Mouse (Mus musculus) lung, postnatal 0 days (tissue): Measurements from ENCODE around the gene Pik3c2b. TPM values are rescaled to one million over a fixed set of nuclear protein-coding genes. Genes with fewer than 3 reads are reported as not detected.

Source experiments
- ATAC-seq: fragments of 200-750 bp; cut with Nextera tagmentation; 2 replicates; pipeline ENCODE4 v1.8.0; 2017; ENCODE audit warnings: moderate library complexity
- DNase-seq: peaks from one replicate; pipeline ENCODE4 v3.0.0-alpha.2; 2016; ENCODE audit warnings: low spot score
- H3K27ac ChIP-seq: fragments of 300-500 bp; sonication (generic); 2 replicates; pipeline ENCODE4 v1.5.1; 2014; ENCODE audit warnings: antibody characterized with exemption, mild to moderate bottlenecking, low read length, mixed read lengths
- H3K27me3 ChIP-seq: fragments of 300-500 bp; sonication (generic); replicated peaks from 2 replicates; pipeline ENCODE4 v1.6.1; 2014; ENCODE audit warnings: low read length, mixed read lengths; ENCODE audit not compliant: insufficient read depth
- H3K36me3 ChIP-seq: fragments of 300-500 bp; sonication (generic); 2 replicates; pipeline ENCODE4 v1.6.1; 2014; ENCODE audit warnings: low read length, mixed read lengths; ENCODE audit not compliant: insufficient read depth
- H3K4me1 ChIP-seq: fragments of 300-500 bp; sonication (generic); 2 replicates; pipeline ENCODE4 v1.6.1; 2014; ENCODE audit warnings: antibody characterized with exemption, low read depth, low read length, mixed read lengths; ENCODE audit not compliant: insufficient read depth
- H3K4me2 ChIP-seq: fragments of 300-500 bp; sonication (generic); replicated peaks from 2 replicates; pipeline ENCODE4 v1.6.1; 2014; ENCODE audit warnings: low read depth, mild to moderate bottlenecking, low read length, moderate library complexity, mixed read lengths
- H3K4me3 ChIP-seq: fragments of 300-500 bp; sonication (generic); 2 replicates; pipeline ENCODE4 v1.5.1; 2014; ENCODE audit warnings: low read depth, low read length
- H3K9ac ChIP-seq: fragments of 300-500 bp; sonication (generic); replicated peaks from 2 replicates; pipeline ENCODE4 v1.6.1; 2014; ENCODE audit warnings: low read depth, mild to moderate bottlenecking
- H3K9me3 ChIP-seq: fragments of 300-500 bp; sonication (generic); 2 replicates; pipeline ENCODE4 v1.6.1; 2016; ENCODE audit warnings: low read length, mixed read lengths
- CTCF ChIP-seq: IDR thresholded peaks from 2 replicates; pipeline ENCODE4 v1.5.1; 2016; ENCODE audit warnings: antibody characterized with exemption, mild to moderate bottlenecking
- EP300 ChIP-seq: IDR thresholded peaks from 2 replicates; pipeline ENCODE4 v1.6.1; 2016; ENCODE audit warnings: antibody characterized with exemption, mild to moderate bottlenecking, control low read depth
- WGBS: fragments of 180-500 bp; shearing (Covaris S2); extraction: QIAGEN DNeasy Blood & Tissue Kit; methylation state at CpG from one replicate; pipeline ENCODE4 v1.1.7; 2014; 5-methylcytosine and 5-hydroxymethylcytosine counted together
- polyA plus RNA-seq: library from polyadenylated mRNA; unstranded; fragments of >200 nt; fragmentation: Nextera tagmentation; extraction: Ambion mirVana; gene quantifications from 2 replicates; pipeline ENCODE4 v1.2.1, GENCODE M21; 2015

Gene Pik3c2b
- polyA plus RNA-seq, 1 experiment from 2014 or later = 4.6 TPM

GRCm38 (mm10) chr1:133116108-133116507 is 70.6 kb downstream of the Pik3c2b start:
- no peaks in the 10 kb centered on the region for H3K36me3 ChIP-seq
- no peak overlapping the region for H3K4me3 ChIP-seq
- no peaks in the 10 kb centered on the region for H3K9me3 ChIP-seq
- H3K4me1 ChIP-seq = peaks cover 7% of the 10 kb centered on the region; the same call in 1 of the 2 replicates
- no peak overlapping the region for H3K9ac ChIP-seq
- H3K27ac ChIP-seq = no peak overlapping the region
- H3K4me2 ChIP-seq = no peak overlapping the region
- no peaks in the 10 kb centered on the region for H3K27me3 ChIP-seq
- WGBS = 91% methylated on average over 4 of the region's 4 CpGs
- ATAC-seq (no peak), DNase-seq (no peak)
- TF ChIP-seq EP300 (no peak), CTCF (no peak)

DNA sequence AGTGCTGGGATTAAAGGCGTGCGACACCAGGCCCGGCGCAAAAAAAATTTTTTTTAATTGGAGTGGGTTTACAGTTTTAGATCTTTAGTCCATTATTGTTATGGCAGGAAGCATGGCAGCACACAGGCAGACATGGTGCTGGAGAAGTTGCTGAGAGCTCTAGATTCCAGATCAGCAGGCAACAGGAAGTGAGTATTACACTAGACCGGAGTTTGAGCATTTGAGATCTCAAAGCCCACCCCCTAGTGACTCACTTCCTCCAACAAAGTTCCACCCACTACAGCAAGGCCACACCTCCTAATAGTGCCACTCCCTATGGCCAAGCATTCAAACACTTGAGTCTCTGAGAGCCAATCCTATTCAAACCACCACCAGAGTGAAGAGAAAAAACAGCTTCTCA is 72.7 kb downstream of the Pik3c2b start:
- no peak overlapping the region for H3K4me3 ChIP-seq
- no peak for TF ChIP-seq EP300
- no peak; the same call in 1 of the 2 replicates for TF ChIP-seq CTCF
- 81% methylated on average over 5 of the region's 5 CpGs for WGBS
- no peak overlapping the region for H3K27ac ChIP-seq
- no peaks in the 10 kb centered on the region for H3K9me3 ChIP-seq
- no peaks in the 10 kb centered on the region for H3K36me3 ChIP-seq
- H3K4me2 ChIP-seq = no peak overlapping the region
- DNase-seq (peak; percentile 76), ATAC-seq (peak; percentile 69)
- no peak overlapping the region for H3K9ac ChIP-seq
- no peaks in the 10 kb centered on the region for H3K27me3 ChIP-seq
- peaks cover 7% of the 10 kb centered on the region; the same call in 1 of the 2 replicates for H3K4me1 ChIP-seq

DNA sequence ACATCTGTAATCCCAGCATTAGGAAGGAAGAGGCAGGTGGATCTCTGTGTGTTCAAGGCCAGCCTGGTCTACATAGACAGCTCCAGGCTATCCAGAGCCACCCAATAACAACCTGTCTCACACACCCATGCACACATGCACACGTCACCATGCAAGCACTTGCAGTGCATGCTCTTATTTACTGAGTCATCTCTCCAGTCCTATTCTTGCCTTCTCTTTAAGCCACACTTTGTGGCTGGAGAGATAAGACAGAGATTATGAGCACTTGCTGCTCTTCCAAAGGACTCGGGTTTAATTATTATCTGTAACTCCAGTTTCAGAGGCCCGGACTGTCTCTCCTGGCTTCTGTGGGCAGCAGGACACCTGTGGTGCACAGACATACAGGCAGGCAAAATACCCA is 73.4 kb downstream of the Pik3c2b start:
- Histone ChIP-seq H3K36me3 (no peaks in the 10 kb centered on the region), H3K9me3 (no peaks in the 10 kb centered on the region), H3K9ac (no peak overlapping the region), H3K4me1 (peaks cover 7% of the 10 kb centered on the region; the same call in 1 of the 2 replicates), H3K4me2 (no peak overlapping the region), H3K27ac (no peak overlapping the region), H3K27me3 (no peaks in the 10 kb centered on the region), H3K4me3 (no peak overlapping the region)
- TF ChIP-seq EP300 (no peak), CTCF (no peak)
- DNase-seq (no peak), ATAC-seq (no peak)
- WGBS = 57% methylated on average over 3 of the region's 3 CpGs

DNA sequence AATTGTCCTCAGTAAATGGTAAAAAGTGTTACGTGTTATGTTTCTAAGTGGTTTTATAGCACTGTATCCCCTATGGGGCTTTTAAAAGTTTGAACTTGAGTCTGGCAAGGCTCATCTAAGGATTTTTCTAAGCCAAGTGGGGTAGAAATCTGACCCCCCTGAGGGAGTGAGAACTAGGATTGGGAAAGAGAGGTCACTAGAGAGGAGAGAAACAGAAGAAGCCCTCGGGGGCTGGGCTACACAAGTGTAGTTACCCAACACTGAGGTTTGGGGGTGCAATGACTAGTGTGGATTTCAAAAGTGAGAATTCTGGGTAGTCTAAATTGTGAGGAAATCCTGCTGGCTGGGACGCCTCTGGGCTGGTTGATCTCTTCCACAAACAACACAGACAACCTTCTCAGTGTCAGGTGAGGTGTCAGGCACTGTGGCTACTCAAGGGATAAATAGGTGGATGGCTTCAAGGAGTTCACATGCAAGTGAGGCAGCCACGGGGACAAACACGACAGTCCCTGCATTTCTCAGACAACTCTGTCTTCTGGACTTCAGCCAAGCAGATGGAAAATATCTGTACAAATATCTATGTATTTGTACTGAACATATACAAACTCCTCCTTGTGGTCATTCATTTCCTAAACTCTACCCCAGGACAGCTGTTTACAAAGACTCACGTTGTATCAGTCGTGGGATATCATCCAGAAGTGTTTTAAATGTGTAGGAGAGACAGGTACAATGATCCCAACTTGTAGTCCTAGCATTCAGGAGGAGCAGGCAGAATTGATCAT is 74.7 kb downstream of the Pik3c2b start:
- H3K36me3 ChIP-seq = no peaks in the 10 kb centered on the region
- H3K9ac ChIP-seq = no peak overlapping the region
- peak overlapping the region; percentile 29; the same call in 1 of the 2 replicates for H3K27ac ChIP-seq
- peak; percentile 22 for TF ChIP-seq CTCF
- no peak for TF ChIP-seq EP300
- H3K27me3 ChIP-seq = no peaks in the 10 kb centered on the region
- H3K4me1 ChIP-seq = peaks cover 7% of the 10 kb centered on the region; the same call in 1 of the 2 replicates
- no peak overlapping the region for H3K4me2 ChIP-seq
- 24% methylated on average over 7 of the region's 7 CpGs for WGBS
- peak; percentile 86 for ATAC-seq
- no peaks in the 10 kb centered on the region for H3K9me3 ChIP-seq
- no peak overlapping the region for H3K4me3 ChIP-seq
- DNase-seq = peak; percentile 91

DNA sequence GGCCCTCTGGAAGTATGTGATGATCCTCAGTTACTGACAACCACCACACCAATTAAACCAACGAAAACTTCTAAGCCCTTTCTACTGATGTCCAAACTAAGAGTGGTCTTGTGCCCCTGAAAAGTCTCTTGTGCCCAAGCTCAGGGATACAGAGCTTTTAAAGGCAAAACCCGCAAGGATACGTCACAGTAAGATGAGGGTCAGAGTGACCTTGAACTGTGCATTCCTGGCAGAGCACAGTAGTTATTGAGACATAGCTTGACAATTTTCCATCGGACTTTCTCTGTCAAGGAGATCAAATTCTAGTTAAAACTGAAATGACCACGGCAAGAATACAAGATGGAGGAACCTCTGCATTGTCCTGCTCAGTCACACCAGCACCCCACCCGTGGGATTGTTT is 75.8 kb downstream of the Pik3c2b start:
- DNase-seq (peak; percentile 28), ATAC-seq (no peak)
- Histone ChIP-seq H3K36me3 (no peaks in the 10 kb centered on the region), H3K9ac (no peak overlapping the region), H3K4me2 (no peak overlapping the region), H3K27me3 (no peaks in the 10 kb centered on the region), H3K4me3 (no peak overlapping the region), H3K27ac (no peak overlapping the region), H3K4me1 (peaks cover 7% of the 10 kb centered on the region; the same call in 1 of the 2 replicates), H3K9me3 (no peaks in the 10 kb centered on the region)
- TF ChIP-seq CTCF (no peak), EP300 (no peak)
- WGBS = 38% methylated on average over 6 of the region's 6 CpGs

DNA sequence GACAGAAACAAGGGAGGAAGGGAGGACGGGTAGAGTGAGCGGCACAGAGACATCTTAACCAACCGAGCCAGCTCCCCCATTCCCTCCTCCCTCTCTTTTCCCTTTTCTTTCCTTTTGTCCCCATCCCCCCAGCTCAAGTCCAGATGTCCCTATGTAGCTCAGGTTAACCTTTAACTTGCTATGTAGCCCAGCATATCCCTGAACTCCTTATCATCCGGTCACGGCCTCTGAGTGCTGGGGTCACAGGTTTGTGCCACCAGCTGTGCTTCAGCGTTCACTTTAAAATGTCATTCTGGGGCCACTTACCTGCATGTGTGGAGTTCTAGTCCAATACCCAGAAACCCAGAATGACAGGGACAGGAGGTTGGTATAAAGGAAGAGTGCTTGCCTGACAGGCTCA is 78.7 kb downstream of the Pik3c2b start:
- Histone ChIP-seq H3K9me3 (no peaks in the 10 kb centered on the region), H3K4me2 (no peak overlapping the region), H3K4me3 (no peak overlapping the region), H3K27ac (no peak overlapping the region), H3K27me3 (no peaks in the 10 kb centered on the region), H3K36me3 (no peaks in the 10 kb centered on the region), H3K4me1 (peaks cover 7% of the 10 kb centered on the region; the same call in 1 of the 2 replicates), H3K9ac (no peak overlapping the region)
- ATAC-seq (no peak), DNase-seq (no peak)
- TF ChIP-seq EP300 (no peak), CTCF (no peak)
- 72% methylated on average over 5 of the region's 6 CpGs for WGBS
